Mouse (Mus musculus) midbrain, embryonic 16.5 days (tissue): ENCODE results near the gene Zfp420. TPM values are rescaled to one million over a fixed set of nuclear protein-coding genes. Genes with fewer than 3 reads are reported as not detected.

ENCODE experiments used
- ATAC-seq: fragments of 200-750 bp; cut with Nextera tagmentation; 2 replicates; pipeline ENCODE4 v1.8.0; 2017; ENCODE audit warnings: moderate TSS enrichment
- H3K27ac ChIP-seq: fragments of 300-500 bp; sonication (generic); 2 replicates; pipeline ENCODE4 v1.5.1; 2014; ENCODE audit warnings: mild to moderate bottlenecking, low read length, mixed read lengths
- H3K27me3 ChIP-seq: fragments of 300-500 bp; sonication (generic); 2 replicates; pipeline ENCODE4 v1.6.1; 2014; ENCODE audit warnings: low read depth, low read length, mixed read lengths; ENCODE audit not compliant: control insufficient read depth, insufficient read depth
- H3K36me3 ChIP-seq: fragments of 300-500 bp; sonication (generic); 2 replicates; pipeline ENCODE4 v1.6.1; 2014; ENCODE audit warnings: mild to moderate bottlenecking, low read length, moderate library complexity, mixed read lengths; ENCODE audit not compliant: control insufficient read depth, insufficient read depth
- H3K4me1 ChIP-seq: fragments of 300-500 bp; sonication (generic); 2 replicates; pipeline ENCODE4 v1.6.1; 2014; ENCODE audit warnings: mild to moderate bottlenecking, low read length, mixed read lengths; ENCODE audit not compliant: control insufficient read depth, insufficient read depth
- H3K4me2 ChIP-seq: fragments of 300-500 bp; sonication (generic); 2 replicates; pipeline ENCODE4 v1.6.1; 2014; ENCODE audit warnings: mild to moderate bottlenecking, low read length, mixed read lengths
- H3K4me3 ChIP-seq: fragments of 300-500 bp; sonication (generic); 2 replicates; pipeline ENCODE4 v1.5.1; 2014; ENCODE audit warnings: low read depth, mild to moderate bottlenecking, low read length, moderate library complexity, mixed read lengths
- H3K9ac ChIP-seq: fragments of 300-500 bp; sonication (generic); 2 replicates; pipeline ENCODE4 v1.6.1; 2014; ENCODE audit warnings: low read depth, low read length, mixed read lengths
- H3K9me3 ChIP-seq: fragments of 300-500 bp; sonication (generic); replicated peaks from 2 replicates; pipeline ENCODE4 v1.6.1; 2014; ENCODE audit warnings: mild to moderate bottlenecking, low read length, mixed read lengths; ENCODE audit not compliant: control insufficient read depth, poor library complexity, severe bottlenecking
- WGBS: fragments of 180-500 bp; shearing (Covaris S2); extraction: QIAGEN DNeasy Blood & Tissue Kit; methylation state at CpG from one replicate; pipeline ENCODE4 v1.1.7; 2014; 5-methylcytosine and 5-hydroxymethylcytosine counted together
- polyA plus RNA-seq: library from polyadenylated mRNA; unstranded; fragments of >200 nt; fragmentation: Nextera tagmentation; extraction: Ambion mirVana; gene quantifications from 2 replicates; pipeline ENCODE4 v1.2.1, GENCODE M21; 2015

The Zfp420 gene
- polyA plus RNA-seq, 1 experiment from 2014 or later: 23.7 TPM

DNA sequence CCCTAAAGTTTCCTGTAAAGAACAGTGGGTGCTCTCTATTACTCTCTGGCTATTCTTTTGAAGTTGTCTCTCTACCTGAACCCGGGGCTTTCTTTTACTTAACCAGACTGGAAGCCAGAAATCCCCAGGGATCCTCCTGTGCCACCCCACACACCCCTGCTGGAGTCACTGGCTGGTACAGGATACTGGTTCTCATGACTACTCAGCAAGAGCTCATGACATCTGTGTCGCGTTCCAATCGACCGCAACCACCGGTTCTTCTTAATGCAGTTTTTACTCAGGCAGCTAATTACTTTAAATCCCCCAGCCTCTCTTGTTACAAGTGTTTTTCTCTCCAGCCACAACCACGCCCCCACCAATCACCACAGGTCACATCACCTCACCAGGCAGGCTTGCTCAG, 20.3 kb downstream of the Zfp420 start:
- 77% methylated on average over 7 of the region's 7 CpGs for WGBS
- no peak overlapping the region for H3K9ac ChIP-seq

DNA sequence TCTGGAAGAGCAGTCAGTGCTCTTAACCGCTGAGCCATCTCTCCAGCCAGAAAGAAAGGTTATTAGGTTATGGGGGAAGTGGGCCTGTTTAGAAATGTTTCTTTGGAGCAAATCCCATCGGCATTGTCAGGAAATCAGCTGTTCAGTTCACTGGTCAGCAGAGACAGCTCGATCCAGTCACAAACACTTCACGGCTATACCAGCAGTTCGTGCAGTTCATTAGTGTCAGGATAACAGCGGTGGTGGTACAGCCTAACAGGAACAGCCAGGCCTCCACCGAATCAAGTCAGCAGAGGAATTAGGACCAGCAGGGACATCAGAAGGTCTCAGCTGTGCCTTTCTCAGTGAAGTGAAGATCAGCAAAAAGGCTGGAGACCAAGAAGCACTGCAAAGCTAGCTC, 21.1 kb downstream of the Zfp420 start:
- Histone ChIP-seq H3K9me3 (peaks cover 7% of the 10 kb centered on the region; the same call in 1 of the 2 replicates), H3K4me2 (no peak overlapping the region), H3K27ac (no peak overlapping the region), H3K4me3 (no peak overlapping the region), H3K36me3 (peaks cover 15% of the 10 kb centered on the region), H3K4me1 (no peaks in the 10 kb centered on the region), H3K9ac (no peak overlapping the region), H3K27me3 (no peaks in the 10 kb centered on the region)
- ATAC-seq: no peak
- 91% methylated on average over 7 of the region's 7 CpGs for WGBS

More for the DNA sequence above, 20.3 kb downstream of the Zfp420 start:
- Histone ChIP-seq H3K4me1 (no peaks in the 10 kb centered on the region), H3K9me3 (peaks cover 9% of the 10 kb centered on the region; the same call in 1 of the 2 replicates), H3K27ac (no peak overlapping the region), H3K36me3 (peaks cover 24% of the 10 kb centered on the region), H3K4me3 (no peak overlapping the region), H3K4me2 (no peak overlapping the region), H3K27me3 (no peaks in the 10 kb centered on the region)
- ATAC-seq: no peak

- Histone ChIP-seq H3K4me3 (no peak overlapping the region), H3K9me3 (peaks cover 32% of the 10 kb centered on the region), H3K36me3 (peaks cover 61% of the 10 kb centered on the region), H3K27me3 (no peaks in the 10 kb centered on the region), H3K4me2 (no peak overlapping the region), H3K9ac (no peak overlapping the region), H3K27ac (no peak overlapping the region), H3K4me1 (no peaks in the 10 kb centered on the region)
- no peak for ATAC-seq
- WGBS: 99% methylated on average over 7 of the region's 7 CpGs
These were observed 30.7 kb downstream of the Zfp420 start for GRCm38 (mm10) chr7:29890501-29890900.

- no peak overlapping the region for H3K4me2 ChIP-seq
- 94% methylated on average over 4 of the region's 4 CpGs for WGBS
- peaks cover 26% of the 10 kb centered on the region for H3K9me3 ChIP-seq
- no peaks in the 10 kb centered on the region for H3K4me1 ChIP-seq
- H3K27me3 ChIP-seq: no peaks in the 10 kb centered on the region
- ATAC-seq: no peak
- no peak overlapping the region for H3K9ac ChIP-seq
- no peak overlapping the region for H3K4me3 ChIP-seq
- H3K27ac ChIP-seq: no peak overlapping the region
- peaks cover 78% of the 10 kb centered on the region for H3K36me3 ChIP-seq
These were observed 33.0 kb downstream of the Zfp420 start for GRCm38 (mm10) chr7:29892756-29893155.

DNA sequence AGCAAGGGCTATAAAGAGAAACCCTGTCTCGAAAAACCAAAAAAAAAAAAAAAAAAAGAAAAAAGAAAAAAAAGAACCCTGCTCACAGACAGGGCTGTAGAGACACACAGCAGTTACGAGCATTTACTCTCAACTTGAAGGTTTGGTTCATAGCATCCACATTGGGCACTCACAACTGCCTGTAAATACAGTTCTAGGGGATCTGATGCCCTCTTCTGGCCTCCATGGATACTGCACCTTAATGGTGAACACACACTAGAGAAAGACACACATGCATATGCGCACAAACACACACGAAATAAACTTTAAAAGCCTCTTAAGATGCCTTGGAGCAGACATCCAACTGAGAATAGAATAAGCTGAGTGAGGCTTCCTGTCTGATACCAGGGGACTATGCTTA, 38.6 kb downstream of the Zfp420 start:
- no peak overlapping the region for H3K4me2 ChIP-seq
- ATAC-seq: no peak
- 98% methylated on average over 4 of the region's 4 CpGs for WGBS

GRCm38 (mm10) chr7:29904101-29904500, 44.3 kb downstream of the Zfp420 start:
- Histone ChIP-seq H3K4me3 (no peak overlapping the region), H3K9me3 (no peaks in the 10 kb centered on the region), H3K36me3 (peaks cover 27% of the 10 kb centered on the region), H3K4me1 (peaks cover 15% of the 10 kb centered on the region), H3K4me2 (no peak overlapping the region), H3K27me3 (no peaks in the 10 kb centered on the region), H3K9ac (no peak overlapping the region), H3K27ac (no peak overlapping the region)
- WGBS: 94% methylated on average over 4 of the region's 4 CpGs
- ATAC-seq: no peak

More for the DNA sequence above, 38.6 kb downstream of the Zfp420 start:
- Histone ChIP-seq H3K4me3 (no peak overlapping the region), H3K36me3 (peaks cover 74% of the 10 kb centered on the region), H3K9ac (no peak overlapping the region), H3K27me3 (no peaks in the 10 kb centered on the region), H3K27ac (no peak overlapping the region), H3K4me1 (no peaks in the 10 kb centered on the region), H3K9me3 (peaks cover 26% of the 10 kb centered on the region)

DNA sequence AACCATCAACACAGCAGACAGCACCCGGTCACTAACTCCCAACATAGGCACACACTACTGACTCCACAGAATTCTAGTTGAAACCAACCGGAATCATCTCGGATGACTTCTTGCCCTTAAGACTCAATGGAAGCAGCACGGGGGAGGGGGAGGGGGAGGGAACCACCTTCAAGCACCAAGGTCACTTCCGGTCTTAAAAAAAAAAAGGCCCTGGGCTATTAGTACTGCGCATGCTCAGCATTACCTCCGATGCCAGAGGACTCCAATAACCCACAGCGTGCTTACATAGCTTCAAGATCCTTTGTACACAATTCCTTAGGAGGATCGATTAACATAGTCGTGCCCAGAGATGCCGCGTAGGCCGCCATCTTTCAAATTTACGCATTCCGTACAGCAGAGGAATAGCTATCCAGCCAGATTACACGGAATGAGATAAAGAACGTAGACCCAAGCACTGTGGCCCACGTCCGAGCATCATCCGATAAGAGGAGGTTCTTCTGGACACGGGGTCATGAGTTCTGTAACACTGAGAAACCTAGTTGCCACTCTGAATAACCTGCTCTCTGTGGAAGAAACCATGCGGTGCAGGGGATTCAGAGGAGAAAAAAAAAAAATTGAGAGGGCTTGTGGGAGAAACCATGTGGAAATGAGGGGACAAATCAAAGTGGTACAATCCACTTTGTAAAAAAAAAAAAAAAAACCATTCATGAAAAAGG, 46.3 kb downstream of the Zfp420 start, which contains the start of gene Zfp27:
Gene Zfp27 (minus strand): TSS at position 607 of the 716 bp plus-strand sequence.
- no peaks in the 10 kb centered on the region for H3K27me3 ChIP-seq
- ATAC-seq: peak; percentile 90
- peak within 1 kb of the TSS; percentile 70 for H3K4me3 ChIP-seq
- H3K4me2 ChIP-seq: peak within 1 kb of the TSS; percentile 60
- under 1% methylated on average over 22 of the region's 22 CpGs for WGBS
- H3K36me3 ChIP-seq: peaks cover 13% of the 10 kb centered on the region
- H3K27ac ChIP-seq: peak within 1 kb of the TSS; percentile 85
- peaks cover 30% of the 10 kb centered on the region for H3K4me1 ChIP-seq
- H3K9me3 ChIP-seq: no peaks in the 10 kb centered on the region
- peak within 1 kb of the TSS; percentile 74 for H3K9ac ChIP-seq

- ATAC-seq: 0 out of 2 replicates have a peak, but pooled peaks have one; percentile 27
- Histone ChIP-seq H3K27me3 (no peaks in the 10 kb centered on the region), H3K4me3 (peak overlapping the region; percentile 70), H3K9ac (peak overlapping the region; percentile 42; the same call in 1 of the 2 replicates), H3K27ac (peak overlapping the region; percentile 85), H3K9me3 (no peaks in the 10 kb centered on the region), H3K36me3 (peaks cover 10% of the 10 kb centered on the region), H3K4me2 (peak overlapping the region; percentile 60), H3K4me1 (peaks cover 30% of the 10 kb centered on the region)
- WGBS: 12% methylated on average over 8 of the region's 8 CpGs
These were observed 46.9 kb downstream of the Zfp420 start for GRCm38 (mm10) chr7:29906682-29907058.

GRCm38 (mm10) chr7:29907206-29907605, 47.4 kb downstream of the Zfp420 start:
- H3K4me3 ChIP-seq: peak overlapping the region; percentile 70
- H3K4me2 ChIP-seq: peak overlapping the region; percentile 60
- ATAC-seq: no peak
- peaks cover 30% of the 10 kb centered on the region for H3K4me1 ChIP-seq
- 91% methylated on average over 5 of the region's 5 CpGs for WGBS
- no peaks in the 10 kb centered on the region for H3K27me3 ChIP-seq
- H3K36me3 ChIP-seq: peaks cover 13% of the 10 kb centered on the region
- H3K9me3 ChIP-seq: no peaks in the 10 kb centered on the region
- no peak overlapping the region for H3K9ac ChIP-seq
- peak overlapping the region; percentile 85 for H3K27ac ChIP-seq
